Mouse (Mus musculus): ENCODE results near the gene Smpd2. TPM values are rescaled to one million over a fixed set of nuclear protein-coding genes. Genes with fewer than 3 reads are reported as not detected.

The Smpd2 gene
- total RNA-seq, 2 experiments from 2014 or later = 20.8 to 24.7 TPM

GRCm38 (mm10) chr10:41500941-41501340, 10.8 kb upstream of the Smpd2 start:
- peak; percentile 31 to 65 for DNase-seq (ENCODE audit: low spot score in 2 of 2)
- intact Hi-C loops (cut with DNase I) = loop anchor here (5.0 to 10.0 kb wide), 3 partner anchors 49 to 496 kb away; partner anchors contain the start of genes Ak9, Fig4 and Zbtb24

- intact Hi-C loops (cut with DNase I) = no loop called here
- no peak for DNase-seq (ENCODE audit: low spot score in 2 of 2)
These were observed 942 bp upstream of the Smpd2 start for GRCm38 (mm10) chr10:41491111-41491510.

DNA sequence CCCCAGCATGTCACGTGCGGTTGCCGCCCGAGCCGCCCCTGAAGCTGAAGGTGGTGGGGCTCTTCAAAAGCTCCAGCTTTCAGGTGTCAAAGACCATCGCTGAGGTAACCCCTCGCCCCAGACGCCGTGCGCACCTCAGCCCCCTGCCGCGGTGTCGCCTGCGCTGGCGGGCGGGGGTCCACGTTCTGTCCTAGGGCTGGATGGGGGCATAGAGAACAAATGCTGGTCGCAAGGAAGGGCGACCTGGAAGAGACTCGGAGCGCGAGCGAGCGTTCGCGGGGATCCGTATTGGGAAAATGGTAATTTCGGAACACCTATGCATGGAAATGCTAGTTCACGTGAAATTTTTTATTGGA, 327 bp upstream of the Smpd2 start:
- DNase-seq (ENCODE audit: low spot score in 2 of 2) = no peak
- intact Hi-C loops (cut with DNase I) = no loop called here

- DNase-seq (ENCODE audit: low spot score in 2 of 2) = no peak
- intact Hi-C loops (cut with DNase I) = no loop called here
These were observed 875 bp downstream of the Smpd2 start for GRCm38 (mm10) chr10:41489294-41489693.

DNA sequence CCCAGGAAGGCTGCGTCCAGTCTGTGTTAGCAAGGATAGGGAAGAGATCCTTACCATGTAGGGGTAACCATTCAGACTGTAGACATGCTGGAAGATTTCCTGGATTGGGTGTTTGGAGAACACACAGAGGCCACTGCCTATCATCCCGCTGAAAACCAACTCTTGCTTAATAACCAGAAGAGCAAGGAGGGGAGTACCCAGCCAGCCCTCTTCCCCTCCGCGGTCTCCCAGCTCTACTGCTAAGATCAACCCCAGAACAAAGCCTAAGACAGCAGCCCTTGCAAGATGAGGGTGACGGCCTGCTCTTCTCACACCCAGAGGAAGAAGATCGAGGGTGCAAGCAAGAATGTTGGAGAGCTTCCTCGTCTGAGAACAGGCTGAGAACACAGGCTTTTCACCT, 1.3 kb downstream of the Smpd2 start:
- DNase-seq (ENCODE audit: low spot score in 2 of 2) = no peak
- intact Hi-C loops (cut with DNase I) = no loop called here

- no peak for DNase-seq (ENCODE audit: low spot score in 2 of 2)
- intact Hi-C loops (cut with DNase I) = no loop called here
These were observed 3.5 kb downstream of the Smpd2 start for GRCm38 (mm10) chr10:41486506-41487170.

- no peak for DNase-seq (ENCODE audit: low spot score in 2 of 2)
- intact Hi-C loops (cut with DNase I) = no loop called here
These were observed 4.4 kb downstream of the Smpd2 start for GRCm38 (mm10) chr10:41485778-41486177.

DNA sequence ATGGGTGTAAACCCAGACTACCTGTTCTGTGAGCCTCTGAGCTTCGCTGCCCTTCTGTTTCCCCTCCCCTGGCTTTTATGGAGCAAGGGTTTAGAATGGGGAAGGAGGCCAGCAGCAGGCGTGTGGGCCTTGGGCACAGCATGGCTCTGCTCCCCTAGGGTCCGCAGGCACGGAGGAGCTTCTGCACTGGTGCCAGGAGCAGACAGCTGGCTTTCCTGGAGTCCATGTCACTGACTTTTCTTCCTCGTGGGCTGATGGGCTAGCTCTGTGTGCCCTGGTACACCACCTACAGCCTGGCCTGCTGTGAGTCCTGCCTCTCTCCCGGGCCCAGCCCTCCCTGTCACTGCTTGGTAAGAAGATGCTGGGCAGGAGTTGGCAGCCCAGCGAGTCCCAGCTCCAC, 7.7 kb downstream of the Smpd2 start:
- intact Hi-C loops (cut with DNase I) = no loop called here
- no peak for DNase-seq (ENCODE audit: low spot score in 2 of 2)

GRCm38 (mm10) chr10:41480938-41481880, 9.0 kb downstream of the Smpd2 start:
- intact Hi-C loops (cut with DNase I) = no loop called here
- no peak for DNase-seq (ENCODE audit: low spot score in 2 of 2)

DNA sequence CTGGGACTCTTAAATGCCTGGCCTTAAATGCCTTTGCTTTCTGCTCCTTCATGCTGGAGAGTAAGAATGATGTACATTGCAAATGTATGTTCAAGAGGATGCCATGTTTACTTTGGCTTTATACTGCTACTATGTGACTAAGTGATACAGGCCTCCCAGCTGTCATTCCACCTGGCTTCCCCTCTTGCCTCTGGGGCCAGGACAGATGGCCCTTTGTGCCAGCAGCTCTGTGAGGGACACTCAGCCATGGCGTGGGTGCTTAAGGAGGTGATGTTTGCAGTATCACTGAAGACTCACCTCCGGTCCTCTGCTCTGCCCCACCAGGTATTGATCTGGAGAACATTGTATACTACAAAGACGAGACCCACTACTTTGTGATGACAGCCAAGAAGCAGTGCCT, 10.2 kb downstream of the Smpd2 start:
- no peak for DNase-seq (ENCODE audit: low spot score in 2 of 2)

GRCm38 (mm10) chr10:41477278-41478181, 12.6 kb downstream of the Smpd2 start:
- intact Hi-C loops (cut with DNase I) = no loop called here
- DNase-seq (ENCODE audit: low spot score in 2 of 2) = peak; percentile 37 to 78

More for the DNA sequence above, 10.2 kb downstream of the Smpd2 start:
- intact Hi-C loops (cut with DNase I) = no loop called here

DNA sequence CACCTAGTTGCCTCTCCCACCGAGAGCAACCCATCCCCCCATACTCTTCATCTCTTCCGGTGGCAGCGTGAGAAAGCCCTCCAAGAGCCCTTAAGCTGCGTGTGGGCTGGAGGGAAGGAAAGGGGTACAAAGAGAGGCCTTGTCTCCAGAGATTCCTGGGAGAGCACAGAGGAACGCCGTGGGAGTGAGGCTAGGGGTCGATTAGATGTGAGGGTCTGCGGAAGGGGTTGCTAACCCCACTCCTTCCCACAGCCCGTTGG, 13.2 kb downstream of the Smpd2 start:
- intact Hi-C loops (cut with DNase I) = no loop called here
- DNase-seq (ENCODE audit: low spot score in 2 of 2) = no peak

DNA sequence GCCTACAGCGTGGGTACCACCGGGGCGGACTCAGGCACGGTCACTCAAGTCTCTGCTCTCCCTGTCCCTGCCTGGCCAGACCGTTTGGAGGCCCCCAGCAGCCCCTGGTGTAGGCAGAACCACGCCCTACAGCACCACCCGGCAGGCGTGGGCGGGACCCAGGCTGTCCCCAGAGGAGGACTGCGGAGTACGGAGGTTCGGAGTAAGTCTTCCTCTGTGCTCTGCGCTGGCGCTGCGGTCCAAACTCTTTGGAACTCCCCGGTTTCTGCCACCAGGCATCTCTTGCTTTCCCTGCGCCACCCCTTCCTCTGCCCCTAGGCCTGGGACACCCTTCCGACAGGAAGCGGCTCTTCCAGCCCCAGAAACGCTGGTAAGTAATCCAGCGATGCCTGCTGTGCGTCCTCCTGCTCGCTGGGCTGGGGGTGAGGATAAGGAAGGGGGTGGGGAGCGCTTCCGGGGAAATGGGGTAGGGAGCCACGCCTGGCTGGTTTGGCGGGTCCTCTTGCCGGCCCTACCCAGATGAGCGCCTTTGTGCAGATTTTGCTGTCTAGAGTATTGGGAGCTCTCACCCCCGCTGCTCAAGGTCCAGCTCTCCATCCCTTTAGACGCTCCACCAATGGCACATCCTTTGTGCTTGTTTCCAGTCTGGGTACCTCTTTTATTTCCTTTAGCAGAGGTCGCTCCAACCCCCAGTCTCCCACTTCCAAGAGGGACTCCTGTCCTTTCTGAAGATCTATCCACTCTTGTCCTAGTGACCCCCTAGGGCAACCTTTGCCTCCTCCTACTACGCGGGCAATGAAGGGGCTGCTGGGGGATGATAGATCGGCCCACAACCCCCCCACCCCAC, 13.8 kb downstream of the Smpd2 start, which contains the start of gene Mical1:
Gene Mical1 (plus strand): TSS at position 144 of the 847 bp plus-strand sequence.
- intact Hi-C loops (cut with DNase I) = no loop called here

GRCm38 (mm10) chr10:41474981-41475391, 15.2 kb downstream of the Smpd2 start:
- DNase-seq (ENCODE audit: low spot score in 2 of 2) = no peak
- intact Hi-C loops (cut with DNase I) = no loop called here

More for the DNA sequence above, 13.8 kb downstream of the Smpd2 start, which contains the start of gene Mical1:
- peak in 1 of 2 experiments; percentile 38 for DNase-seq (ENCODE audit: low spot score in 2 of 2)

GRCm38 (mm10) chr10:41473782-41474468, 16.2 kb downstream of the Smpd2 start:
- intact Hi-C loops (cut with DNase I) = no loop called here
- no peak for DNase-seq (ENCODE audit: low spot score in 2 of 2)

DNA sequence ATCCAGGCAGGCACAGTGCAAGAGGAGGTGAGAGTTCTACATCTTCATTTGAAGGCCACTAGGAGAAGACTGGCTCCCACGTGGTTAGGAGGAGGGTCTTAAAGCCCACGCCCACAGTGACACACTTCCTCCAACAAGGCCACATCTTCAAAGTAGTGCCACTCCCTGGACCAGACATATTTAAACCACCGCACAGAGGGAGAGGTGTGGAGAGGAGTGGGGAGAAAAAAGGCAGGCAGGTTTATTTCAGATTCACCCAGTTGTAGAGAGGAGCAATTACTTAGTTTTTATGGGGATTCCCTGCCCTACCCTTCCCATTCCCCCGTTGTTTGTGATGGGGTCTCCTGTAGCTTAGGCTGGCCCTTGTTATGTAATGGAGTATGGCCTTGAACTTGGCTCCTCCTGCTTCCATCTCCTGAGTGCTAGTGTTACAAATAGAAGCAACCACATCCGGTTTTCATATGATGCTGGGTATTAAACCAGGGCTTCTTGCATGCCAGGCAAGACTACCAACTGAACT, 17.1 kb downstream of the Smpd2 start:
- DNase-seq (ENCODE audit: low spot score in 2 of 2) = no peak

GRCm38 (mm10) chr10:41472534-41472933, 17.6 kb downstream of the Smpd2 start:
- no peak for DNase-seq (ENCODE audit: low spot score in 2 of 2)
- intact Hi-C loops (cut with DNase I) = no loop called here

More for the DNA sequence above, 17.1 kb downstream of the Smpd2 start:
- intact Hi-C loops (cut with DNase I) = no loop called here

GRCm38 (mm10) chr10:41470693-41471092, 19.5 kb downstream of the Smpd2 start:
- intact Hi-C loops (cut with DNase I) = no loop called here
- DNase-seq (ENCODE audit: low spot score in 2 of 2) = no peak
